Mouse (Mus musculus): ENCODE measurements around the gene Ttc39a.

Gene Ttc39a

DNA sequence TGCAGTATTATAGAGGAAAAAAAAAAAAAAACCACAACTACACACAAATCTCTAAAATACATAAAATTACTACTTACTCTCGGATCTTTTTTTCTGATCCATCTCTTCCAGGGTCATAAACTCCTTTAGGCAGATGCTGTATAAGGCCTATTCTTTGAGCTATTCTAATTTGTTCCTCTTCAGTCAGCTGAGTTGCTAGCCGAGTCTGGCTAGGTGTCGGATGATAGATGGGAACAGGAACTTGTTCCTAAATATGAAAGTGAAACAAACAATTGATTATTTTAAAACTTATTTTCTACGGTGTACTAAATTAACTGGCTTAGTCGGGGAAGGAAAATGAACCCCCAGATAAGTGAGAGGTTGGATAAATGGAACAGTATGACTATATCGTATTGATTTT lies 50.4 kb downstream of the Ttc39a start:
- DNase-seq (ENCODE audit: low spot score in 2 of 2), result no peak

DNA sequence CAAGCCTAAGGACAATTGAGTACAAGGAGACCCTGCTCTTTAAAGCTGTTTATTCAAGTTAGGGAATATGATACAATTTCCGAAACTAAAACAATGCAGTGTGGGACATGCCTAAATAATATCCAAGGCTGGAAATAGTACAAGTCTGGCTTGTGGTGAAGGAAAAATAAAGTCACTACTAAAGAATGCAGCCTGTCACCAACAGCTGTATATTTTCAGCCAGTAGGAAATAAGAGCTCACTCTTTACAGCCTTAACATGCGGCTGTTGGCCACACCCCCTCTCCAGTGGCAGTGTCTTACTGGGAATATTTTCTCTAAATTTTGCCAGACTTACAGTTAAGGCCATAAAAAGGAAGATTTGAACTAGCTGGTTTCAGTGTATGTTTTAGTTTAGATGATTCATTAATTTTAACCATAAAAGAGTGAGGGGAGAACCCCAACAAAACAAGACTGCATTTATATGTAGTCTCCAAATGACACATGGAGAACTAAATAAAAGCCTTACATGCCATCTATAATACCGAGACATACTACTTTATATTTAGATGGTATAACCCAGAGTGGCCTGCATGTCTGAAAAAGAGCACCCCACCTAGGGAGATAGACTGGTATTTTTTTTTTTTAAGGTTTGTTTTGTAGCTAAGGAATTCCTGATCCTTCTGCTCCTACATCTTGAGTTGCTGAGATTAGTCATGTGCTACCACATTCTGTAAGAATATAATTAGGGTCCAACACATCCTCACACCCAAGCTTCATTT lies 54.2 kb downstream of the Ttc39a start:
- no peak for DNase-seq (ENCODE audit: low spot score in 2 of 2)

DNA sequence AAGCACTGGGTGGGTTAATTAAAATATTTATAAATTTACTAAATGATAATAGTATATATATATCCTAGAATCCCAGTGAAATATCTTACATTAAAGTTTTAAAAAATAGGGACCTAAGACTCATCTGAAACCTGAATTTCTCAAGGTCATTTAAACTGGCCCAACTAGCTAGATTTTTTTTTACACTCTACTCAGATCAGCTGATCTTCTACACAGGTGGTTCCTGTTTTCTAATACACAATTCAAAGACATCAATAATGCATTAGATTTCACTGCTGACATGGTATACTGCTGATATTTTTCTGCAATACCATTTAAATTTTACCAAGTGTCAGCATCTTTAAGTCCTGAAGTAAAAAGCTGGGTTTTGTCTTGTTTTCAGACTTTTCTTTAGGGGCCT lies 57.5 kb downstream of the Ttc39a start:
- no peak for DNase-seq (ENCODE audit: low spot score in 2 of 2)

GRCm38 (mm10) chr4:109467687-109468086 lies 61.3 kb downstream of the Ttc39a start:
- no peak for DNase-seq (ENCODE audit: low spot score in 2 of 2)

GRCm38 (mm10) chr4:109471606-109472005 lies 65.2 kb downstream of the Ttc39a start:
- DNase-seq (ENCODE audit: low spot score in 2 of 2), result no peak

DNA sequence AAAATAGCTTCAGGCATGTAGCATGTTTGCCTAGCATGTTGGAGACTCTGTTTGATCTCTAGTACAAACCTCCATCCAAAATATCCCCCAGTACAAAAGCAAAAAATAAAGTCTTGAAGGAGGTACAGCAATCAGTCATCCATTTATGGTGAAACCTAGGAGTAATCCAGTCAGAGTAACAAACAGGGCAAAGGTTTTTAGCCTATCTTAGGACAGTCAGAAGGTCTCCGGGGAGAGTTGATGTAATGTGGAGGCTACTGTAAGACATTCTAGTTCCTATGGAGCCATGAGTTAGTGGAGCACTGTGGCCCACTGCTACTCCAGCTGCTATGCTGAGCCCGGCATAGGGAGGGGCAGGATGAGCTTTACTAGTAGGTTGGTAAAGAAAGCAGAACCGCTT lies 66.1 kb downstream of the Ttc39a start:
- no peak for DNase-seq (ENCODE audit: low spot score in 2 of 2)

- DNase-seq (ENCODE audit: low spot score in 2 of 2), result no peak
These were observed 68.7 kb downstream of the Ttc39a start for GRCm38 (mm10) chr4:109475078-109475477.

- peak; percentile 23 to 34 for DNase-seq (ENCODE audit: low spot score in 2 of 2)
These were observed 69.4 kb downstream of the Ttc39a start for GRCm38 (mm10) chr4:109475577-109476553.

DNA sequence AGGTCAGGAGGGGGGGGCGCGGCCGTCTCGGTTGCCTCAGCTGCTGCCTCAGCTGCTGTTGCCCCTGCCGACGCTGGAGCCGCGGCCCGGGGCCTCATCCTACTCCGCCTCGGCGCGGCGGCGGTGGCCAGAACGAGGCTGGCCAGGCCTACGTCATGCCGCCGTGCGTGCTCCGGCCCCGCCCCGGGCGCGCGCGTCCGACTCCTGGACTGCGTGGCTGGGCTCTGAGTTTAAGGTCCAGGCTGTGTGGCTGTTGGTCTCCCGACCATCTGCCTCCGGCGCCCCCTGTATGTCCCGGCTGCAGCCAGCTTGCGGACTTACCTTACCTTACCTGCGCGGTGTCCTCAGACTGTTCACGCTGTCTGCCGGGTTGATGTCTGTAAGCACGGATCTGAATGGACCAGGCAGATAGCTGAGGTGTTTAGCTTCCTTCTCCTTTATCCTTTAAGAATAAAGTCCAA lies 70.2 kb downstream of the Ttc39a start:
- peak; percentile 81 to 83 for DNase-seq (ENCODE audit: low spot score in 2 of 2)

GRCm38 (mm10) chr4:109477454-109477853 lies 71.0 kb downstream of the Ttc39a start:
- no peak for DNase-seq (ENCODE audit: low spot score in 2 of 2)

DNA sequence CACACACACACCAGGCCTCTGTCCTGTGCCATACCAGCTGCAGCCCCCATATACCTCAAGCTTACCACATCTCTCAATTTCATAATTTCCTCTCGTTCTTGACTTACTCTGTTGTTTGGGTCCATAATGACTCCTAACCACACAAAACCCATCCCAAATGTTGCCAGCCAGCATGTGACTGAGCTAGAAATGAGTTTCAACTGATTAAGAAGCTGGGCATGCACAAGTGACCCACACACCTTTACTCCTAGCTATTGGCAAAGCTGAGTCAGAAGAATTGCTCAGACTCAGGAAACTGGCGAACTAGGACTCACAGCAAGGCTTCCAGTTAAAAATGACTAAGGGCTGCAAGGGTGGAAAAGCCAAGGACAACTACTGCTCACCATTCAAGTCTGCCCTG lies 75.0 kb downstream of the Ttc39a start:
- no peak for DNase-seq (ENCODE audit: low spot score in 2 of 2)

GRCm38 (mm10) chr4:109482701-109483100 lies 76.3 kb downstream of the Ttc39a start:
- no peak for DNase-seq (ENCODE audit: low spot score in 2 of 2)

- no peak for DNase-seq (ENCODE audit: low spot score in 2 of 2)
These were observed 78.2 kb downstream of the Ttc39a start, which contains the start of gene Rnf11 for GRCm38 (mm10) chr4:109484621-109485020. Gene Rnf11, minus strand, starts transcription at chr4:109484728.

GRCm38 (mm10) chr4:109488812-109489211 lies 82.4 kb downstream of the Ttc39a start:
- DNase-seq (ENCODE audit: low spot score in 2 of 2), result no peak

DNA sequence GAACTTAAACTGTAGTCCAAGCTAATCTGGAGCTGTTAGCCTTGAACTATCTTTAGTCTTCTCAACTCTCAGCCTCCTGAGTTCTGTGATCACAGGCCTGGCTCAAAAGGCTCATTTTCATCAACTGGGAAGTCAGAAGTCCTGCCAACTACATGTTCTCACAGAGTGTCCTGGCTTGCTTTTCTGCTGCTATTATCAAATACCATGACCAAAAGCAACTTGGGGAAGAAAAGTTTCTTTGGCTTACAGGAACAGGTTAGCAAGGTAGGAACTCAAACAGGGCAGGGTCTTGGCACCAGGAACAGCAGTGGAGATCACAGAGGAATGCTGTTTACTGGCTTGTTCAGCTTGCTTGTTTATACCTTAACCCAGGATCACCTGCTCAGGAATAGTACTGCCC lies 87.2 kb downstream of the Ttc39a start:
- no peak for DNase-seq (ENCODE audit: low spot score in 2 of 2)
